Mouse (Mus musculus) erythroblast, embryonic 14.5 days (primary cell): ENCODE results near the gene Selenoo.

Experiments used
- GATA1 ChIP-seq: IDR thresholded peaks from 2 replicates; pipeline ENCODE4 v1.6.1; 2012; ENCODE audit warnings: low read length, inconsistent platforms, mixed read lengths
- TAL1 ChIP-seq: IDR thresholded peaks from 3 replicates; pipeline ENCODE4 v1.6.1; 2012; ENCODE audit warnings: low read length, inconsistent platforms, mixed read lengths

DNA sequence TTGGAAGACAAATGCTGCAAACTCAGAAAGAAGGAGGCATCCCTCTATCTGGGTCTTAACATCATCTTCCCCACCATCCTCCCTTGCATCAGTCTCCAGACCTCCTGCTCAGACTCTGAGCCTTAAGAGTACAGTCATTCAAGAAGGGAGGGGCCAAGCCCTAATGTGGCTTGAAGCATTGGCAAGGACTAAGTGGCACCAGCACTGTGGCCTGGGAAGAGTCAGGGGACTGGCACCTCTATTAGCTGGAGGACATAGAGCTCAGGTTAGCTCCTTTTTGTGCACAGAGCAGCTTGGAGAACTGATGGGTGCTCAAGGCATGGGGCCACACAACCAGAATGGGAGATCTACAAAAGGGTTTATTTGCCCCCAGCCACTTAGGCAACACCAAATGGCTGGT is 41.4 kb downstream of the Selenoo start:
- TF ChIP-seq TAL1 (no peak), GATA1 (no peak)
